Mouse (Mus musculus) hindbrain, postnatal 0 days (tissue): Measurements from ENCODE around the gene Cebpz. TPM values are rescaled to one million over a fixed set of nuclear protein-coding genes. Genes with fewer than 3 reads are reported as not detected.

ENCODE experiments used
- ATAC-seq: fragments of 200-750 bp; cut with Nextera tagmentation; 2 replicates; pipeline ENCODE4 v1.8.0; 2017; ENCODE audit warnings: mild to moderate bottlenecking, moderate TSS enrichment, moderate library complexity
- DNase-seq: peaks from one replicate; pipeline ENCODE4 v3.0.0-alpha.2; 2015; ENCODE audit warnings: low spot score
- H3K27ac ChIP-seq: fragments of 300-500 bp; sonication (generic); 2 replicates; pipeline ENCODE4 v1.5.1; 2014; ENCODE audit warnings: mild to moderate bottlenecking
- H3K27me3 ChIP-seq: fragments of 300-500 bp; sonication (generic); 2 replicates; pipeline ENCODE4 v1.6.1; 2014; ENCODE audit warnings: low read length, mixed read lengths; ENCODE audit not compliant: insufficient read depth
- H3K36me3 ChIP-seq: fragments of 300-500 bp; sonication (generic); 2 replicates; pipeline ENCODE4 v1.6.1; 2014; ENCODE audit warnings: low read length, mixed read lengths; ENCODE audit not compliant: insufficient read depth
- H3K4me1 ChIP-seq: fragments of 300-500 bp; sonication (generic); 2 replicates; pipeline ENCODE4 v1.6.1; 2014; ENCODE audit warnings: antibody characterized with exemption, low read length, mixed read lengths; ENCODE audit not compliant: insufficient read depth
- H3K4me2 ChIP-seq: fragments of 300-500 bp; sonication (generic); 2 replicates; pipeline ENCODE4 v1.6.1; 2014; ENCODE audit warnings: low read depth, mild to moderate bottlenecking, low read length, moderate library complexity, mixed read lengths
- H3K4me3 ChIP-seq: fragments of 300-500 bp; sonication (generic); 2 replicates; pipeline ENCODE4 v1.5.1; 2014; ENCODE audit warnings: low read length
- H3K9ac ChIP-seq: fragments of 300-500 bp; sonication (generic); replicated peaks from 2 replicates; pipeline ENCODE4 v1.6.1; 2014; ENCODE audit warnings: mild to moderate bottlenecking, low read length, moderate library complexity, mixed read lengths
- H3K9me3 ChIP-seq: fragments of 300-500 bp; sonication (generic); 2 replicates; pipeline ENCODE4 v1.6.1; 2016; ENCODE audit warnings: low read length, mixed read lengths
- CTCF ChIP-seq: IDR thresholded peaks from 2 replicates; pipeline ENCODE4 v1.5.1; 2016; ENCODE audit warnings: antibody characterized with exemption, control low read depth, low read depth
- WGBS: fragments of 180-500 bp; shearing (Covaris S2); extraction: QIAGEN DNeasy Blood & Tissue Kit; methylation state at CpG from one replicate; pipeline ENCODE4 v1.1.7; 2014; 5-methylcytosine and 5-hydroxymethylcytosine counted together
- polyA plus RNA-seq: library from polyadenylated mRNA; unstranded; fragments of >200 nt; fragmentation: Nextera tagmentation; extraction: Ambion mirVana; gene quantifications from 2 replicates; pipeline ENCODE4 v1.2.1, GENCODE M21; 2015
- total RNA-seq: library from RNA; depleted of rRNA; stranded (reverse); fragments of >200 nt; gene quantifications from 2 replicates; pipeline ENCODE4 v1.2.3, GENCODE M21; 2014; rRNA removed

Cebpz gene
- total and polyA plus RNA-seq, 2 experiments from 2014 or later = 13.5 to 46.4 TPM

DNA sequence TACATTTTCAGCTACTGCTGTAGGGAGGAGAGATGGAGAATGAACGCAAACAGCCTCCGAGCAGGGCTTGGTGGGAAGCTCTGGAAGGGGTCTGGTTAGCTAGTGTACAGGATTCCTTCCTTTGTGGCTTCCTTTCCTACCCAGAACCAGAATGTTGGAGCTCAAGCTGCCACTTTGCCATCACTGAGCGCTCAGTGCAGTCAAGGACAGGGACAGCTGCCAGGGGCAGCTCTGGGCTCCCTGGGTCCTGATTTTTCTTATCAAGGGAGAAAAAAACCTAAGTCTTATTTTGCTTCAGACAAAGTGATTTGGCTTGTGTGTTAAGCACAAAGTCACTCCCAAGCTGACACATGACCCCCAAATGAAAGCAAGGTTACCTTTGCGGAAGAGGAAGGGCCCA lies 48.3 kb downstream of the Cebpz start:
- H3K9me3 ChIP-seq = no peaks in the 10 kb centered on the region
- no peaks in the 10 kb centered on the region for H3K4me1 ChIP-seq
- no peak overlapping the region; the same call in 1 of the 2 replicates for H3K27ac ChIP-seq
- H3K9ac ChIP-seq = no peak overlapping the region
- no peaks in the 10 kb centered on the region for H3K36me3 ChIP-seq
- ATAC-seq (no peak), DNase-seq (no peak)
- H3K4me3 ChIP-seq = no peak overlapping the region
- H3K4me2 ChIP-seq = 0 out of 2 replicates have a peak overlapping the region, but pooled peaks have one; percentile 3
- no peak for TF ChIP-seq CTCF
- 75% methylated on average over 4 of the region's 4 CpGs for WGBS
- H3K27me3 ChIP-seq = no peaks in the 10 kb centered on the region

DNA sequence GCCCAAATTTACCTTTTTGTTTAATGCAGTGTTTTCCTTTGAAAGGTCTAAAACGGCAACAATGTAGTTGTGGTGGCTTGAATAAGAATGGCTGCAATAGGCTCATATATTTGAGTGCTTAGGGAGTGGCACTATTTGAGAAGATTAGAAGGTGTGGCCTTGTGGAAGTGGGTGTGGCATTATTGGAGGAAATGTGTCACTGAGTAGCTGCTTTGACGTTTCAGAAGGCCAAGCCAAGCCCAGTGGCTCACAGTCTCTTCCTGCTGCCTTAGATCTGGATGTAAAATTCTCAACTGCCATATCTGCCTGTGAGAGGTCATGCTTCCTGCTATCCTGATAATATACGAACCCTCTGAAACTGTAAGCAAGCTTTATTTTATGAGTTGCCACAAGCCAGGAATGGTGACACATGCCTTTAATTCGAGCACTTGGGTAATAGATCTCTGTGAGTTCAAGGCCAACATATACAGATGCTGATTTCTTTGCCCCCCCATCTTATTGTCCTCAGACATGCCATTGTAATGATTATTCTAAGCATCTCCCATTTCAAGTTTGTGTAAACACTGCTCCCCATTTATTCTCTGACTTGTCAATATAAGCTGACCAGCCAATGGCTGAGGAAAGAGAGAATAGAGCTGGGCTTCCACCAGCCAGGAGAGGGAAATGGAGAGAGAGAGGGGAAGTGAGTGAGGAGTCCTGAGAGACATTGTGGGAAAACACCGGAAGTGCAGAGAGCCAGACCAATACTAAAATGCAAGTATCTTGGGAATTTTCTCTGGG lies 51.4 kb downstream of the Cebpz start:
- no peaks in the 10 kb centered on the region for H3K4me1 ChIP-seq
- no peak overlapping the region for H3K4me3 ChIP-seq
- ATAC-seq = no peak
- no peak for TF ChIP-seq CTCF
- H3K27ac ChIP-seq = no peak overlapping the region
- no peak overlapping the region for H3K9ac ChIP-seq
- DNase-seq = no peak
- H3K27me3 ChIP-seq = no peaks in the 10 kb centered on the region
- H3K4me2 ChIP-seq = no peak overlapping the region
- H3K36me3 ChIP-seq = no peaks in the 10 kb centered on the region
- 87% methylated on average over 5 of the region's 5 CpGs for WGBS
- no peaks in the 10 kb centered on the region for H3K9me3 ChIP-seq

DNA sequence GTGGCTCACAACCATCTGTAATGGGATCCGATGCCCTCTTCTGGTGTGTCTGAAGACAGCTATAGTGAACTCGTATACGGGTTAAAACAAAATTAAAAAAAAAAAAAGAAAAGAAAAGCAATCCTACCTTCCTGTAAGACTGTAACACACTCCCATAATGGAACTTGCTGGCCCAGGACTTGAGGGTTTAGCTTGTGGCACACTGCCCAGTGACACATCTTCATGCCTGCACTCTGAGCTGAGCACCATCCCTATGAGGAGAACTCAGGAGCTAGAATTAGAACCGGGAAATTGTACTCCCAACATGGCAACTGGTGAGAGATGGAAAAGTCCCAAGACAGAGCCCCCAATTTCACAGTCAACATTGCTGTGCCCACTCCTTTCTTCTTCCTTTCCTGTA lies 53.6 kb downstream of the Cebpz start:
- Histone ChIP-seq H3K27ac (no peak overlapping the region), H3K4me2 (no peak overlapping the region), H3K4me1 (no peaks in the 10 kb centered on the region), H3K9ac (no peak overlapping the region), H3K9me3 (no peaks in the 10 kb centered on the region), H3K36me3 (no peaks in the 10 kb centered on the region), H3K4me3 (no peak overlapping the region), H3K27me3 (no peaks in the 10 kb centered on the region)
- no peak for TF ChIP-seq CTCF
- ATAC-seq (no peak), DNase-seq (no peak)
- 82% methylated on average over 4 of the region's 4 CpGs for WGBS

DNA sequence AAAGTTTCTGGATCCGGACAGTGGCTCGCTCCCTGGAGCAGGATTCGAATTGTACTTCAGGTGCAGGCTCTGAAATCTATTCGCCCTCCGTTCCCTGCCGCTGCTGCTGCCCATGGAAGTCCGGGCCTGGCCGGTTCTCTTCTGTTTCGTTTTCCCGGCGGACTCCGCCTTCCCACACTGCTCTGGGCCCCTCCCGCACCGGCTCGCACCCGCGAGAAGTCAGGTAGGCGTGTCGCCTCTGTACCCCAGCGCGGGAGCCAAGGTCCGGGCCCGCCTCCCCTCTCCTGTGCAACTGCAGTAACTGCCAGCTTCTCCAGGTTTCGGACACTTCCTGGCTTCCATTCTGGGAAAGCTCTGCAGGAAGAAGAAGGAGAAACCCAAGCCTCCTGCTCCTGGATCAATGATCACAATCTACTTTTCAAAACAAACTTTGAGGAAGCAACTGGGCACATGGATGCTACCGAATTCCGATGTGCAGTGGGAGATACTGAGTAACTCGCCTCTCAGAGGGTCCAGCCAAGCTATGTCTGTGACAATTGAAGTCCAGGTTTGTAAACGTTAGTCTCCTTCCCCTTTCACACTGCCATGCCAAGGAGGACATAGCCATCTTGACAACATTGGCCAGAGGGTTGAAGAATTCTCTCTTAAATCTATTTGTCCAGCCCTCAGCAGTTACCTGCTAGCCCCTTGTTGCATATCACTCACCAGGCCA lies 54.3 kb downstream of the Cebpz start, which contains the start of gene Eif2ak2:
TSS of gene Eif2ak2 (minus strand) at position 173 of the 712 bp plus-strand sequence.
- WGBS = 3% methylated on average over 28 of the region's 28 CpGs
- Histone ChIP-seq H3K4me3 (peak within 1 kb of the TSS; percentile 48), H3K27me3 (no peaks in the 10 kb centered on the region), H3K9me3 (no peaks in the 10 kb centered on the region), H3K9ac (peak within 1 kb of the TSS; percentile 58), H3K4me2 (peak within 1 kb of the TSS; percentile 70), H3K4me1 (no peaks in the 10 kb centered on the region), H3K27ac (peak within 1 kb of the TSS; percentile 79), H3K36me3 (no peaks in the 10 kb centered on the region)
- no peak for TF ChIP-seq CTCF
- ATAC-seq = peak; percentile 96
- DNase-seq = peak; percentile 78

DNA sequence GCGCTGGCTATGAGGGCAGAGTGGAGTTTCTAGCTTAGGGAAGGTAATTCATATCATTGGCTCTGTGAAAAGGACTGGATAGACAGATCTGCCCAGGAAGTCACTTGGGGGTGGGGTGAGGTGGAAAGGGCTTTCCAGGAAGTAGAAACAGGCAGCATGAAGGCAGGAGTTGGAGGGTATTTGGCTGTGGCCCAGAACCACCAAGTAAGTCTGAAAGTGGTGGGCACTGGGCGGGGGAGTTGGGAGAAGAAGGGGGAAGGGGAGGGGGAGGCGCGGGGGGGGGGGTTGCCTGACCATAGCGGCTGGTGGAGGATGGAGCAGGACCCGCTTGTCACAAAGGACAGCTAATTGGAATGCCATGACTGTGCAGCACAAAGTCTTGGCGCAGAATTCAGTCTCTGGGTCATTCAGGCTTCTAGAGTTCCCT lies 55.0 kb downstream of the Cebpz start:
- Histone ChIP-seq H3K4me3 (peak overlapping the region; percentile 48), H3K36me3 (no peaks in the 10 kb centered on the region), H3K9ac (peak overlapping the region; percentile 58), H3K4me2 (peak overlapping the region; percentile 70), H3K27ac (peak overlapping the region; percentile 79), H3K27me3 (no peaks in the 10 kb centered on the region), H3K9me3 (no peaks in the 10 kb centered on the region), H3K4me1 (no peaks in the 10 kb centered on the region)
- WGBS = 15% methylated on average over 4 of the region's 7 CpGs
- no peak for TF ChIP-seq CTCF
- ATAC-seq (peak; percentile 89), DNase-seq (peak; percentile 35)

DNA sequence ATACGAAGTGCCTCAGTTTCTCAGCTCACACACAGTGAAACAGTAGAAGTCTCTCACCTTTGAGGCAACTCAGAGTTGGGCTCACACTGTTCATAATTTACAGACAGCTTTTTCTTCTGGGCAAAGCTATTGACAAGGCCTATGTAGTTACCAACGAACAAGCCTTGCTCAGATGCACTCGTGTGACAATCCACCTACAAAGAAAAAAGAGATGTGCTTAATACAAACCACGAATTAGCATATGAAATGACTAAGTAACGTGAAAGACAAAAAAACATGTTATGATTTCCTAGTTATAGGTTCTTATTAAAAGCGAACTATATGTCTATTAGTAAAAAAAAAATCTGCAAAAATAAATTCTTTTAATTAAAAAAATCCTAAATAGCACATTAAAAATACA lies 63.0 kb downstream of the Cebpz start:
- no peak for DNase-seq

More for the DNA sequence above, 63.0 kb downstream of the Cebpz start:
- H3K4me2 ChIP-seq = no peak overlapping the region
- no peaks in the 10 kb centered on the region for H3K9me3 ChIP-seq
- ATAC-seq = no peak
- no peak overlapping the region for H3K9ac ChIP-seq
- no peaks in the 10 kb centered on the region for H3K27me3 ChIP-seq
- H3K4me3 ChIP-seq = no peak overlapping the region
- 87% methylated on average over 6 of the region's 6 CpGs for WGBS
- no peaks in the 10 kb centered on the region for H3K36me3 ChIP-seq
- no peak overlapping the region for H3K27ac ChIP-seq
- TF ChIP-seq CTCF = no peak
- H3K4me1 ChIP-seq = no peaks in the 10 kb centered on the region

Other genes with a start within 250 kb of the Cebpz start
- 21.3 and 22.2 TPM in 2 replicates for gene Strn, start 199.9 kb downstream of the Cebpz start, total RNA-seq
- 4.4 and 4.5 TPM in 2 replicates for gene Strn, start 199.9 kb downstream of the Cebpz start, polyA plus RNA-seq
- 38.9 and 48.1 TPM in 2 replicates for gene Heatr5b, start 101.7 kb downstream of the Cebpz start, total RNA-seq
- gene Heatr5b, start 101.7 kb downstream of the Cebpz start, polyA plus RNA-seq = 9.0 and 9.5 TPM in 2 replicates
- 8.9 and 10.3 TPM in 2 replicates for gene Gpatch11, start 101.5 kb downstream of the Cebpz start, total RNA-seq
- gene Gpatch11, start 101.5 kb downstream of the Cebpz start, polyA plus RNA-seq = 50.2 and 57.0 TPM in 2 replicates
- 5.1 and 6.3 TPM in 2 replicates for gene Eif2ak2, start 54.5 kb downstream of the Cebpz start, total RNA-seq
- 5.1 and 7.8 TPM in 2 replicates for gene Eif2ak2, start 54.5 kb downstream of the Cebpz start, polyA plus RNA-seq
- gene Sult6b1, start 30.1 kb downstream of the Cebpz start, total RNA-seq = not detected in 2 replicates
- 0.39 and 0.55 TPM in 2 replicates for gene Sult6b1, start 30.1 kb downstream of the Cebpz start, polyA plus RNA-seq
- 18.5 and 32.6 TPM in 2 replicates for gene Cebpzos, start 20.6 kb downstream of the Cebpz start, total RNA-seq
- 140 and 149 TPM in 2 replicates for gene Cebpzos, start 20.6 kb downstream of the Cebpz start, polyA plus RNA-seq
- 19.7 and 28.3 TPM in 2 replicates for gene Ndufaf7, start 70 bp upstream of the Cebpz start, total RNA-seq
- 59.9 and 61.6 TPM in 2 replicates for gene Ndufaf7, start 70 bp upstream of the Cebpz start, polyA plus RNA-seq
- gene Prkd3, start 83.8 kb upstream of the Cebpz start, total RNA-seq = 24.4 and 27.6 TPM in 2 replicates
- gene Prkd3, start 83.8 kb upstream of the Cebpz start, polyA plus RNA-seq = 9.3 and 10.8 TPM in 2 replicates
- gene Qpct, start 114.8 kb upstream of the Cebpz start, total RNA-seq = 30.8 and 32.2 TPM in 2 replicates
- 37.1 and 37.3 TPM in 2 replicates for gene Qpct, start 114.8 kb upstream of the Cebpz start, polyA plus RNA-seq